Mouse (Mus musculus) midbrain, embryonic 13.5 days (tissue): ENCODE measurements at regions not wholly inside any gene's neighbourhood (a gene's known extent, or its start where the extent isn't known, plus 50 kb on each side); places are given as distances from the start of the nearest gene placed in this dataset.
"Not testable (repeated sequence)": the region's sequence is repeated elsewhere in the genome, so short reads cannot be mapped to it uniquely, and the experiment has no call there.

ENCODE experiments used
- ATAC-seq: fragments of 200-750 bp; cut with Nextera tagmentation; 2 replicates; pipeline ENCODE4 v1.8.0; 2017; ENCODE audit warnings: mild to moderate bottlenecking, moderate TSS enrichment, moderate library complexity
- H3K27ac ChIP-seq: fragments of 300-500 bp; sonication (generic); 2 replicates; pipeline ENCODE4 v1.5.1; 2015; ENCODE audit warnings: inconsistent platforms, mild to moderate bottlenecking, moderate library complexity
- H3K27me3 ChIP-seq: fragments of 300-500 bp; sonication (generic); 2 replicates; pipeline ENCODE4 v1.6.1; 2015; ENCODE audit warnings: mild to moderate bottlenecking, inconsistent platforms
- H3K36me3 ChIP-seq: fragments of 300-500 bp; sonication (generic); 2 replicates; pipeline ENCODE4 v1.6.1; 2015; ENCODE audit warnings: mild to moderate bottlenecking, inconsistent platforms
- H3K4me1 ChIP-seq: fragments of 300-500 bp; sonication (generic); replicated peaks from 2 replicates; pipeline ENCODE4 v1.6.1; 2015; ENCODE audit warnings: inconsistent platforms
- H3K4me2 ChIP-seq: fragments of 300-500 bp; sonication (generic); replicated peaks from 2 replicates; pipeline ENCODE4 v1.6.1; 2015; ENCODE audit warnings: moderate library complexity, mild to moderate bottlenecking, inconsistent platforms
- H3K4me3 ChIP-seq: fragments of 300-500 bp; sonication (generic); replicated peaks from 2 replicates; pipeline ENCODE4 v1.5.1; 2015; ENCODE audit warnings: mild to moderate bottlenecking, inconsistent platforms
- H3K9ac ChIP-seq: fragments of 300-500 bp; sonication (generic); replicated peaks from 2 replicates; pipeline ENCODE4 v1.6.1; 2015; ENCODE audit warnings: mild to moderate bottlenecking, inconsistent platforms
- H3K9me3 ChIP-seq: fragments of 300-500 bp; sonication (generic); 2 replicates; pipeline ENCODE4 v1.6.1; 2016; ENCODE audit warnings: mild to moderate bottlenecking, inconsistent platforms
- WGBS: fragments of 180-500 bp; shearing (Covaris S2); methylation state at CpG from one replicate; pipeline ENCODE4 v1.1.7; 2015; 5-methylcytosine and 5-hydroxymethylcytosine counted together

DNA sequence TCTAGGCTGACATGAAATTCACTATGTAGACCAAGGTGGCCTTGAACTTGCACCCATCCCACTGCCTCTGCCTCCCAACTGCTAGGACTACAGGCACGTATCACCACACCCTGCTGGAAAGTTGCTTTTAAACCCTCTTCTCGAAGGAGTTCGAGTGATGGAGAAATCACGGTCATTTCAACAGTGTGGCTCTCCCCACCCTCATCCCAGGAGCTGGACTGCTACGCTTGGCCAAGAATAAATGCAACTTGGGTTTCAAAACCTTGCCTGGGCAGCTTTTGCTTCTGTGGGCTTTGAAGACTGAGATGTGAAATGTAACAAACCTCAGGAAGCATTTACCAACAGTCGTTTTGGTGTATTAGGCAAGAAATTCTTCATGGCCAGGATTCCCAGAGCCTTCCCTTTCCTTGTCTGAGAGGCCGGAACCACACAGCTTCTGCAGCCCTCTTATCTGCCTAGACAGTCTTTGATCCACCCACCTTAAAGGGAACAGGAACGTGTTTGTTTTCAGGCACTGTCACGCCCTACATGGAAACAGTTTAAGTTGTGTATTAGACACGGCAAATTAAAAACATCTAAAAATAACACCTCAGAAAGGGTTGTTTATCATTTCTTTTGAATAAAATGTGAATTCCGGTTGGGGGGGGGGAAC lies 103.0 kb upstream of the Map3k1 start:
- H3K27me3 ChIP-seq, result no peaks in the 10 kb centered on the region
- H3K4me3 ChIP-seq, result no peak overlapping the region
- H3K9me3 ChIP-seq, result no peaks in the 10 kb centered on the region
- no peak for ATAC-seq
- no peaks in the 10 kb centered on the region for H3K36me3 ChIP-seq
- no peak overlapping the region for H3K4me2 ChIP-seq
- no peak overlapping the region for H3K9ac ChIP-seq
- peaks cover 8% of the 10 kb centered on the region for H3K4me1 ChIP-seq
- no peak overlapping the region for H3K27ac ChIP-seq
- WGBS, result 86% methylated on average over 11 of the region's 11 CpGs

DNA sequence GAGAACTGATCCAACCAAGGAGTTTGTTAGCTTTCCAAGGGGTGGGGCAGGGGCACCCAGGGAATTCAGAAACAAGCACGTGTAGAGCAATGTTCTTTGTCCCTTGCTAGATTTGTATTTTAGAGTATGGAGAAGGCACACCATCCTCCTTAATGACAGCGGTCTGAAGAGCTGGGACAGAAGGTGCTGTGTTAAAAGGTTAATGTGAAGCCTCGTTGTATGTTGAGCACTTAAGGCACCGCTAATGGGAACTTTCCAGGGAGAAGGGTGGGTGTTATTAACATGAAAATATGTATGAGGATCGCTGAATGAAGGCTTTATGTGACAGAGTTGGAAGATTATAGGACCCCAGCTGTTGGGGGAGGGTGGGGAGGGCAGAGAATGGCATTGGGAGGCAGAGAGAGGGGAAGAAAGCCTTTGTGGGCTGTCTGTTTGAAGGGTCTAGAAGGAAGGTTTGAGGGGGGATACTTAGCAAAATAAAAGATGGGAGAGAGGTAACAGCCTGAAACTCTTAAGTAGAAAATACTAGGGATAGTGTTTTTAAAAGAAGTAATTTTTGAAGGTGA lies 105.6 kb upstream of the Map3k1 start:
- 0 out of 2 replicates have a peak overlapping the region, but pooled peaks have one; percentile 26 for H3K27ac ChIP-seq
- peaks cover 8% of the 10 kb centered on the region for H3K4me1 ChIP-seq
- H3K4me3 ChIP-seq, result no peak overlapping the region
- H3K9me3 ChIP-seq, result no peaks in the 10 kb centered on the region
- no peak overlapping the region for H3K9ac ChIP-seq
- H3K4me2 ChIP-seq, result no peak overlapping the region
- H3K36me3 ChIP-seq, result no peaks in the 10 kb centered on the region
- no peaks in the 10 kb centered on the region for H3K27me3 ChIP-seq
- peak; percentile 78 for ATAC-seq
- 35% methylated on average over 5 of the region's 5 CpGs for WGBS

DNA sequence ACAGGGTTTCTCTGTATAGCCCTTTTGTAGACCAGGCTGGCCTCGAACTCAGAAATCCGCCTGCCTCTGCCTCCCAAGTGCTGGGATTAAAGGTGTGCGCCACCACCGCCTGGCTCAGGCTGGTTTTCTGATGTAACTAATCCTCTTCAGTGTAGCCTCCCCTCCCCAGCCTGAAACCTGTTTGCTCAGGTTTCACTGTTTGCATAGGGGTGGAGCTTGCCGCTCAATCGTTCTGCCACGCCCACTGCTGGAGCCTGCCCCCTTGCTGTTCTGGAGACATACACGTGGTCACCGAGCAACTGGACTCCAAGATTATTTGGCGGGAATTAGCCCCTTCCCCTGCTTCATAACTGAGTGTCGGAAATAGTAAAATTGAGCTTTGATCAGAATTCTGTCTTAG lies 110.6 kb upstream of the Map3k1 start:
- not testable (repeated sequence) for H3K9ac ChIP-seq, H3K27me3 ChIP-seq, H3K27ac ChIP-seq, H3K4me1 ChIP-seq, H3K4me3 ChIP-seq, H3K9me3 ChIP-seq, H3K4me2 ChIP-seq, ATAC-seq, H3K36me3 ChIP-seq
- 79% methylated on average over 11 of the region's 11 CpGs for WGBS

DNA sequence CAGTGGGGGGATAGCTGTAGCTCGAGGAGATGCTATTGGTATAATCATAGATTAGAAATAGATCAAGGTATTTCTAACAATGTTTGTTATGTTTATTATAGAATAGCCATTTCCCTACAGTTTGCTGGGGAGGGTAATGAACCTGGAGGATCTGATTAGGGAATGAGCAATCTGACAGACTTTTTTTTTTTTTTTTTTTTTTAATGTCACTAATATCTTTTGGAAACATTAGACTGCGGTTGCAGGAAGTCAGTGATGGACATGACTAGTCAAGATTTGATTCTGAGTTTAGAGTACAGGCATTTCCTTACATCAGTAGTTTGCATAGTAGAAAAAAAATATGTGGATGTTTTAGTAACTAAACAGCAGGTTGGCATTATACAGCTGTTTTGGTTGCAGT lies 111.7 kb upstream of the Map3k1 start:
- H3K4me1 ChIP-seq, result no peaks in the 10 kb centered on the region
- H3K9ac ChIP-seq, result no peak overlapping the region
- 89% methylated on average over 2 of the region's 2 CpGs for WGBS
- no peaks in the 10 kb centered on the region for H3K27me3 ChIP-seq
- H3K9me3 ChIP-seq, result peaks cover 4% of the 10 kb centered on the region; the same call in 1 of the 2 replicates
- no peak overlapping the region for H3K4me3 ChIP-seq
- no peak for ATAC-seq
- no peak overlapping the region for H3K27ac ChIP-seq
- H3K36me3 ChIP-seq, result no peaks in the 10 kb centered on the region
- no peak overlapping the region for H3K4me2 ChIP-seq

DNA sequence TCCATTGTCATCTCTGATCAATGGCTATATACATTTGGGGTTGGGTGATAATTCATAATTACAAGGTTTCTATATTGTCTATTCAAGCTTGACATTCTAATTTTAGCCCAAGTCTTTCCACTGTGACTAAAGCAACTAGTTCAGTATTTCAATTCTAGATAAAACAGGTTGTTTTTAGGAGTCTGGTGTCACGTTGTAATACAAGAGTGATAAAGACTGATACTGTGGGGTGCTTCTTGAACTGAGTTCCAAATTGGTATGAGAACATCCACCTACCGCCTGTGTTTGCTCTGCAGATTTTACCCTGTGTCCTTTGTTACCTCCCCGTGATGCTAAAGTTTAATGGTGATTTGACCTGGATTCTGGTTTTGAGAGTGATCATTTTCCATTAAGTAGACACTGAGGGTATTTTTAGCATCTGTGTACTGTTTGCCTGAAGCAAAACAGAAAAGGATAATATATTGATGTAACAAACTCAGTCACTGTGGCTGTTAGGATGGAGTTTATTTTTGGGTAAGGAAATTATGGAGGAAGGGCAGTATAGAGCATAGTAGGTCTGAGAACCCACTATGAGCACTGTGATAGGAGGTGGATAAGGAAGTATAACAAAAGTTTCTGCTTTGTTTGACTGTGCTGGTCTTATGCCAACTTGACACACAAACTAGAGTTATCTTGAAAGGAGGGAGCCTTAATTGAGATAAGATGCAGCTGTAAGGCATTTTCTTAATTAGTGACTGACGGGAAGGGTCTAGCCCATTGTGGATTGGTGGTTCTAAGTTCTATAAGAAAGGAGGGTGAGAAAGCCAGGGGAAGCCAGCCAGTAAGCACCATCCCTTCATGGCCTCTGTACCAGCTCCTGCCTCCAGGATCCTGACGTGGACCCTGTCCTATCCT lies 112.6 kb upstream of the Map3k1 start:
- WGBS, result 87% methylated on average over 5 of the region's 5 CpGs
- no peaks in the 10 kb centered on the region for H3K4me1 ChIP-seq

DNA sequence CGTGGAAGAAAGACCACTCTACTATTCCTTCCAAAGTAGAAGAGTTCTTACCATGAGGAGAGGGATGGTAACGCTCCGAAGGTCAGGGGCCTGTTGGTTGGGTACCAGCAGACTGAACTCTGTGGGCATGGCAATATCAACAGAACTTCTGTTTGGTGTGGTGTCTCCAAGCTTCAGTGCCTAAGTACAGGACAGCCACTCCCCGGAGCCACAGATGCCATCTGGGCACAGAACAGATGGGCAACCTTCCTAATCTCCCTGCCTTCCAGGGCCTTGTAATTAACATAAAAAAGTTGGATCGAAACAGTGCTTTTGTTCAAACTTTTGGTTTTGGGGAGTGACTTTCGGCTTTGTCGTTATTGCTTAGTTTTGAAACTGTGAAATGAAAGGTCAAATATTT lies 116.6 kb upstream of the Map3k1 start:
- H3K4me3 ChIP-seq, result no peak overlapping the region
- no peaks in the 10 kb centered on the region for H3K36me3 ChIP-seq
- no peak for ATAC-seq
- H3K4me1 ChIP-seq, result no peaks in the 10 kb centered on the region
- H3K9ac ChIP-seq, result no peak overlapping the region
- no peak overlapping the region for H3K4me2 ChIP-seq
- WGBS, result 93% methylated on average over 7 of the region's 7 CpGs
- H3K9me3 ChIP-seq, result peaks cover 4% of the 10 kb centered on the region; the same call in 1 of the 2 replicates
- no peak overlapping the region for H3K27ac ChIP-seq
- no peaks in the 10 kb centered on the region for H3K27me3 ChIP-seq

More for the DNA sequence above, 112.6 kb upstream of the Map3k1 start:
- Histone ChIP-seq H3K9ac (no peak overlapping the region), H3K4me2 (no peak overlapping the region), H3K36me3 (no peaks in the 10 kb centered on the region), H3K27me3 (no peaks in the 10 kb centered on the region), H3K9me3 (peaks cover 4% of the 10 kb centered on the region; the same call in 1 of the 2 replicates), H3K27ac (no peak overlapping the region), H3K4me3 (no peak overlapping the region)
- ATAC-seq, result no peak

DNA sequence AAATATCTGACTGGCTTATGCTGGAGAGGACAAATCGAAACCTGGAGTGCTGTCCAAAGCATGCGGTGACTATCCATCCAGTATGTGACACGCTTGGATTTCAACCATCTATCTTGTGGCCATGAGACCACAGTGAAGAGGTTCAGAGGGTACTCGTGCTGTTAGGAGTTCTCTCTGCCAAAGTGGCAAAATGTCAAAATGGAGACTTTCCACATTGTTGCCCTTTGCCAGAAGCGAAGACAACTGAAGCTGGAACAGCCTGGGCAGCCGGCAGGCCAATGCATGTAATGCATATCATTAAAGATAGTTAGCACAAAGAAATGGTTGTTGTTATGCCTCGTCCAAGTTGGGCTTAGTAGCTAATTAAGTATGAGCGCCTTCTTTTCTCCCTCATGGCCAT lies 118.0 kb upstream of the Map3k1 start:
- ATAC-seq, result no peak
- peaks cover 4% of the 10 kb centered on the region; the same call in 1 of the 2 replicates for H3K9me3 ChIP-seq
- H3K27ac ChIP-seq, result no peak overlapping the region
- H3K27me3 ChIP-seq, result no peaks in the 10 kb centered on the region
- H3K4me3 ChIP-seq, result no peak overlapping the region
- no peaks in the 10 kb centered on the region for H3K4me1 ChIP-seq
- no peaks in the 10 kb centered on the region for H3K36me3 ChIP-seq
- H3K9ac ChIP-seq, result no peak overlapping the region
- H3K4me2 ChIP-seq, result no peak overlapping the region
- 81% methylated on average over 8 of the region's 8 CpGs for WGBS

DNA sequence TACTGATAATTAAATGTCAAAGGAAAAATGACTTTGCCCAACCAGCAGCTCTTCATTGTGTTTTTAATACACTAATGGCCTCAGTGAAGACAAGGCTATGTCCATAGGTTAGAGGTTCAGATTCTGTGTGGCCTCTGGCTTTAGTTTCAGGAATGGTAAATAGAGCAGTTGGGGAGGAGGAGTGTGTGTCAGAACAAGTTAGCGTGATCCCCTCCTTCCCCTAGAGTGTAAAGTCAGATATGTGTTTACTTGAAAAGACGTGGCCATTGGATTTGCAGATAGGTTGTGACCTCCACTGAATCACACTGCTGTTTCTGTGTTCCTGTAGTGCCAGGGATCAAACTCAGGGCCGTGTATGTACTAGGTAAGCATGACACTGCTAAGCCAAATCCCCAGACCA lies 118.7 kb upstream of the Map3k1 start:
- no peak overlapping the region for H3K4me2 ChIP-seq
- H3K4me3 ChIP-seq, result no peak overlapping the region
- H3K9ac ChIP-seq, result no peak overlapping the region
- H3K36me3 ChIP-seq, result no peaks in the 10 kb centered on the region
- H3K27me3 ChIP-seq, result no peaks in the 10 kb centered on the region
- H3K27ac ChIP-seq, result no peak overlapping the region
- H3K4me1 ChIP-seq, result no peaks in the 10 kb centered on the region
- H3K9me3 ChIP-seq, result 0 out of 2 replicates have a peak, but pooled peaks cover 1% of the 10 kb centered on the region
- WGBS, result 57% methylated on average over 3 of the region's 3 CpGs
- no peak for ATAC-seq

DNA sequence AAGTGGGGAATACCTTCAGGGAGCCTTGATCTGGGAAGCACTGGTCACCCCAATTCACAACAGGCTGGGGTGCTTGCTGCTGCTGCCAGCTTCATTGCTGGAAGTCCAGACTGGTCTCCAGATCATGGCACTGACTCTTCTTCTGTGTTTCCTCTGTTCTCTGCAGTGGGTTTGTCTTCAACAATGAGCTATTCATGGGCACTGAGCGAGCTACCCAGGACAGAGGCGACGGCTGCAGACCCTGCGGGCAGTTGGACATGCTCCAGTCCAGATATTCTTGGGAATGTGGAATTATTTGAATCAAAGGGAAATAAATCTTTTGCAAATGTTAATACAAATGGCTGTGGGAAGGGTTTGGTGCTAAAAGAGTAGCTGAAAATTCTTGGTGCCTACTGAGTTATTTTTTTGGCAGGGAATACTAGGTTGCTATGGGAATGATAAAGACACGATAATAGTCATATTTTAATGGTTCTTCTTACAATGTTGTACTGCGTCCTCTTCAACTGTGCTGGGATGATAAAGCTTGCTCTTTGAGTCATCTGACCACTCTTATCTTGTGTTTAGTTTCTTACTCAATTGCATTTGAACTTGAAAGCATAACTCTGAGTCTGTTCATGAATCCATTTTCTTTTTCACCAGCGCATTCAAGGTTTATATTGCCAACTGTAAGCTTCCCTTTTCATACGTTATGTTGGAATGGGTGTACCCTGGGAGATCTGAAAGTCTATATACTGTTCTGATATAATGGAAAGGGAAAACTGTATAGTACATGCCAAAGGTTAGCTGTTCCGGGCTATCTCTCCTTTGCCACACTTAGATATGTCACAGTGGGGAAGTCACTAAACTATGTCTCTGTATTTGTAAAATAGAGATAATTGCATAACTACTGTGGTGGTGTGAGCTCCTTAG lies 120.1 kb upstream of the Map3k1 start:
- no peak overlapping the region for H3K9ac ChIP-seq
- 92% methylated on average over 9 of the region's 9 CpGs for WGBS
- no peak overlapping the region for H3K4me3 ChIP-seq
- no peaks in the 10 kb centered on the region for H3K4me1 ChIP-seq
- H3K4me2 ChIP-seq, result no peak overlapping the region
- no peak for ATAC-seq
- H3K36me3 ChIP-seq, result no peaks in the 10 kb centered on the region
- no peaks in the 10 kb centered on the region for H3K27me3 ChIP-seq
- H3K9me3 ChIP-seq, result no peaks in the 10 kb centered on the region
- H3K27ac ChIP-seq, result no peak overlapping the region

DNA sequence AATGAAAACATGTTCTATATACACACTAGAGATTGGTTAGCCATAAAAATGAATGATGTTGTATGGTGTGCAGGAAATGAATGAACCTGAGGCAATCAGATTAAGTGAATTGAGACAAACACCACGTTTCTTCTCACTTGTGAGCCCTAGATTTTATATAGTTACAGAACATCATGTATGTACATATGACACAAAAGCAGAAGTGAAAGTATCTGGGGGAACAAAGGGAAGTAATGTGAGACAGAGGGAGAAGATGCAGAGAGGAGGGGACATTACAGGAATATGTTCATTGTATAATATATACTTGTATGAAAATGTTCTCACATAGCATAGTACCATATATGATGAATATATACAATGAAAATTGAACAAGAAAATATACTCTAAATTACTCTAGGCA lies 121.1 kb upstream of the Map3k1 start:
- Histone ChIP-seq H3K4me2 (no peak overlapping the region), H3K36me3 (no peaks in the 10 kb centered on the region), H3K4me1 (no peaks in the 10 kb centered on the region), H3K27me3 (no peaks in the 10 kb centered on the region), H3K4me3 (no peak overlapping the region), H3K9ac (no peak overlapping the region), H3K9me3 (no peaks in the 10 kb centered on the region), H3K27ac (no peak overlapping the region)
- no peak for ATAC-seq
- WGBS, result 73% methylated on average over 1 of the region's 1 CpGs

DNA sequence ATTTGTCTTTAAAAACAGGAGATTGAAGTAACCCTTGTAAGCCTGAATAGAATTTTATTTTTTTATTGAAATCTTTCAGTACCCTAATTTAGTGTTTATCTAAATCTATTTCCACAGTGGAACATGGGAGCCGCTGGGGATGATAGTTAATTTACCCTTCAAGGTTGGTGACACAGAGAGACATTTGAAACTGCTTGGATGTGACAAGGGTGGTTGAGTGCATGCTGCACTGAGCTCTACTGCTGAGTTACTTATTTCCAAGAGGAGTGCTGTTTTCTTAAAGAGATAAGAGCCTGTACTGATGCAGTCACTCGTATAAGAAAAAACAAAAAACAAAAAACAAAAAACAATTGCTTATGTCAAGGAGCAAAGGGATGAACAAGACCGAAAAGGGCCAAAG lies 123.7 kb upstream of the Map3k1 start:
- Histone ChIP-seq H3K4me1 (peaks cover 8% of the 10 kb centered on the region; the same call in 1 of the 2 replicates), H3K4me3 (no peak overlapping the region), H3K27me3 (no peaks in the 10 kb centered on the region), H3K27ac (no peak overlapping the region), H3K9me3 (no peaks in the 10 kb centered on the region), H3K9ac (no peak overlapping the region), H3K36me3 (no peaks in the 10 kb centered on the region), H3K4me2 (no peak overlapping the region)
- ATAC-seq, result no peak
- WGBS, result 92% methylated on average over 3 of the region's 3 CpGs
